Mouse (Mus musculus) mesoderm, embryonic 11.5 days (tissue): Measurements from ENCODE around the gene Pyroxd2.
"Not testable (repeated sequence)": the region's sequence is repeated elsewhere in the genome, so short reads cannot be mapped to it uniquely, and the experiment has no call there.

ENCODE experiments used
- DNase-seq: peaks from one replicate; pipeline ENCODE4 v3.0.0-alpha.2; 2012; ENCODE audit warnings: low read depth, low spot score

The Pyroxd2 gene

GRCm38 (mm10) chr19:42752363-42752931, at the start of gene Pyroxd2:
Pyroxd2 (minus strand) TSS chr19:42752775.
- DNase-seq, result peak; percentile 75

- no peak for DNase-seq
Measured at GRCm38 (mm10) chr19:42797866-42798265, 45.3 kb upstream of the Pyroxd2 start.

- no peak for DNase-seq
Measured at GRCm38 (mm10) chr19:42795801-42796200, 43.2 kb upstream of the Pyroxd2 start.

GRCm38 (mm10) chr19:42794914-42795613, 42.5 kb upstream of the Pyroxd2 start:
- peak; percentile 92 for DNase-seq

GRCm38 (mm10) chr19:42788311-42788710, 35.7 kb upstream of the Pyroxd2 start:
- peak; percentile 45 for DNase-seq

- DNase-seq, result no peak
Measured at GRCm38 (mm10) chr19:42785562-42786220, 33.1 kb upstream of the Pyroxd2 start.

- no peak for DNase-seq
Measured at GRCm38 (mm10) chr19:42785129-42785528, 32.6 kb upstream of the Pyroxd2 start.

- not testable (repeated sequence) for DNase-seq
Measured at GRCm38 (mm10) chr19:42780156-42780538, 27.6 kb upstream of the Pyroxd2 start.

GRCm38 (mm10) chr19:42779531-42780155, 27.1 kb upstream of the Pyroxd2 start, which contains the start of gene Hps1:
Hps1 (minus strand) TSS chr19:42779978.
- peak; percentile 93 for DNase-seq

GRCm38 (mm10) chr19:42777801-42778200, 25.2 kb upstream of the Pyroxd2 start:
- DNase-seq, result peak; percentile 39

GRCm38 (mm10) chr19:42776813-42777212, 24.2 kb upstream of the Pyroxd2 start:
- no peak for DNase-seq

GRCm38 (mm10) chr19:42770141-42770872, 17.7 kb upstream of the Pyroxd2 start:
- DNase-seq, result no peak

- no peak for DNase-seq
Measured at GRCm38 (mm10) chr19:42769648-42770047, 17.1 kb upstream of the Pyroxd2 start.

GRCm38 (mm10) chr19:42767361-42767760, 14.8 kb upstream of the Pyroxd2 start:
- no peak for DNase-seq

GRCm38 (mm10) chr19:42764398-42764797, 11.8 kb upstream of the Pyroxd2 start:
- DNase-seq, result no peak

- no peak for DNase-seq
Measured at GRCm38 (mm10) chr19:42756671-42757070, 4.1 kb upstream of the Pyroxd2 start.

- no peak for DNase-seq
Measured at GRCm38 (mm10) chr19:42755148-42755870, 2.7 kb upstream of the Pyroxd2 start.

- peak; percentile 62 for DNase-seq
Measured at GRCm38 (mm10) chr19:42753141-42753917, 754 bp upstream of the Pyroxd2 start.

- no peak for DNase-seq
Measured at GRCm38 (mm10) chr19:42750196-42750595, 2.4 kb downstream of the Pyroxd2 start.

- DNase-seq, result no peak
Measured at GRCm38 (mm10) chr19:42746702-42747101, 5.9 kb downstream of the Pyroxd2 start.
